Mouse (Mus musculus) left cerebral cortex, postnatal 10 days (tissue): ENCODE data around the gene Kcnmb1. TPM values are rescaled to one million over a fixed set of nuclear protein-coding genes. Genes with fewer than 3 reads are reported as not detected.

Experiments
- DNase-seq, 2 experiments: peaks; one replicate each; pipeline ENCODE4 v3.0.0; 2021 to 2022; ENCODE audit warnings: low spot score in 2 of 2, mixed read lengths in 1 of 2; ENCODE audit errors: extremely low spot score in 1 of 2
- intact Hi-C: fragments of 180-260 bp; cut with DNase I; formaldehyde crosslinking; loops from one replicate; pipeline ENCODE4 v1.15.1; 2025
- total RNA-seq, 2 experiments: library from RNA; stranded (reverse); gene quantifications; 2 replicates each; pipeline ENCODE4 v1.2.3; 2021

Kcnmb1 gene
- total RNA-seq, 2 experiments from 2014 or later, result 0.28 to 0.32 TPM

DNA sequence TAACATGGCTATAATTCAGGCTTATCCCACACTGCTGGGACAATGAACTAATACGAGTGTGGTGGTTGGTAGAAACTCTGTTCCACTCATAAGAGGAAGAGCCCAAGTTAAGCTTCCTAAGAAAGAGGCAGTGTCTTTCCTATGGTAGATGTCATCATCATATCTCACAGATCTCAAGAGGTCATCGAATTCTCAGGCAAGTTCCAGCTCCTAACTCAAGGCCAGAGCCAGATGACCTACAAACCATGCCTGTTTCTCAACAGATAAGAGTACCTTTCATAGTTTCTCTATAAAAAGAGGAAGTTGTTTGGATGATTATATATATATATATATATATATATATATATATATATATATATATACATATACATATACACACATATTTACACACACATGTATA, 23.7 kb downstream of the Kcnmb1 start:
- intact Hi-C loops, result no loop called here
- DNase-seq, result no peak

DNA sequence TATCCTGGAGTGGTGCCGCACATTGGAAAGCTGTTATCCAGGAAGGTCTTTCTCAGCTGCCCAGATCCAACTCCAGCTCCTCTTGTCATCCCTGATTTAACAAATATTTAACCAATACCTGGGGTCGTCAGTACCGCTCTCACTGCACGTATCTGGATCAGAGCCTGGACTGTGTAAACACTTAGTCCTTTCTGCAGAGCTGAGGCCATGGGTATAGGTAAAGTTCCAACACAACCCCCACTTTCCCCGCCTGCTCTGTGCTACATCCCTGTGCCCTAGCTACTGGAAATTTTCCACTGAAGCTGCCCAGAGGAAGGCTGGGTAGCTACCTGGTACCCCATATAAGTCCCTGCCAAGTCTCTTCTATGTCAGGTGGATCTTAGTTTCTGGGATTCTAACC, 27.2 kb downstream of the Kcnmb1 start:
- no peak for DNase-seq
- intact Hi-C loops, result no loop called here

DNA sequence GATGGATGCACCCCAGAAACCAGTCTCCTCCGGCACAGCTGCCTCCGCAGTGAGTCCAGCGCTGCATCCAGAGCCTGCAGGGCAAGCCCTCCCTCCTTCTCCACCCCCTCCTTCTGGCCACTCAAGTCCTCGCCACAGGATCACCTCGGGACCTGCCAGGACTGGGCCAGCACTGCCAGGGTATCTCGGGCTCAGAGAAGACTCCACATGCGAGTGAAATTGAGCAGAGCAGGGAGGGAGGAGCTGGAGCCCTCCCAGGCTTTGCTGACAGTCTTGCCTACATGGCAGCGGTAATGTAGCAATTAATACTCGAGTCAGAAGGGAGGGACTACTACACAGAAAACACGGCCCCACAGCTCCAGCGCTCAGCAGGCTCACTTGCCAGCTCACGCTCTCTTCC, 30.1 kb downstream of the Kcnmb1 start, which contains the start of gene Kcnip1:
Kcnip1 (minus strand) TSS at position 215 of the 400 bp plus-strand sequence.
- DNase-seq, result peak in 1 of 2 experiments; percentile 31
- intact Hi-C loops, result no loop called here

DNA sequence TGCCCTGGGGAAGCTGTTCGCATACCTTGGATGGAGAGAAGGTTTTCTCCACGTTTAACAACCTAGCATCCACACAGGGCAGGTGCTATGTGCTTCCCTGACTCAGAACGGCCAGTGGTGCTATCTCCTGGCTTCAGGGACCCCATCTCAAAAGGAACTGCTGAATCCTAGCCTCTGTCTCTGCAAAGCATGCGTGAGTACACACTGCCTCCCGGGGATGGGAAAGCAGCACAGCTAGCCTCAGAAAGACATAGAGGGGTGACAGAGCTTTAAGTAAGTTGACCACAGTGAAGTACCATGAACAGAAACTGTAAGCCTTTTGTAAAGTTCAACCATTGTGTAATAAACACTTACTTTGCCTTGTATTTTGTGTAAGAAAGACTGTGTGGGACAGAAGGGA, 30.7 kb downstream of the Kcnmb1 start:
- DNase-seq, result no peak
- intact Hi-C loops, result no loop called here

DNA sequence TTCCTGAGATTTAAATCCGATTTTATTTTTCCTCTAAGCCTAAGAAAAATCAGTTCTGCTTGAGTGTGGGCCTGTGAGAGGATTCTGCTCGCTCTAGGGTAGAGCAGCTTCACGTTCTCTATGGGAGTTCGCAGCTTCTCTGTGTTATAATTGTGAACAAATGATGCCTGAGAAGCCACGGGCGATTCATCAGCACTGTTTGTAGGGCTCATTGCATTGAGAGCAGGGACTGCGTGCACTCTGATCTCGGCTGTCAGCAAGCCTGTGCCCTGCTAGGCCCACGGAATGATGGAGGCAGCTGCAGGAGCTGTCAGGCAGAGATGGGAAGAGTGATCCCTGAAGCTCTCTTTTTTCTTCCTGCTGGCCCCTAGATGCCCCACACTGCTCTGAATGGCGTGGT, 35.4 kb downstream of the Kcnmb1 start:
- intact Hi-C loops, result no loop called here
- no peak for DNase-seq

DNA sequence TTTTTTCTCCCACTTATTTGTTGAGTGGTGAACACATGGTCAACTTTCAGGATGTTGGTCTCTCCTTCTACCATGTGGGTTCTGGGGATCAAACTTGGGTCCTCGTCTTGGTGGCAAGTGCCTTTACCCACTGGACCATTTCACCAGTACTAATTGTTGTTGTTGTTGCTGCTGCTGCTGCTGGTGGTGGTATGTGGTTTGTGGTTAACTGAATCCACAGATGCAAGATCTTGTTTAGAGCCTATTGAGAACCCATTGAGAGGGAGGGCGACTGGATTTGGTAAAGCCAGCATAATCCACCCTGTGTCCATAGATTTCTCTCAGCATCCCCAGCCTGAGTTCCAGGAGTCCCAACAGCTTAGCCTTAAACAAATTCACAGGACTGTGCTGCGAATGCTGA, 37.6 kb downstream of the Kcnmb1 start:
- intact Hi-C loops, result loop anchor here (5.0 kb wide), 1 partner anchor 72 kb away; no protein-coding TSS in a partner anchor

DNA sequence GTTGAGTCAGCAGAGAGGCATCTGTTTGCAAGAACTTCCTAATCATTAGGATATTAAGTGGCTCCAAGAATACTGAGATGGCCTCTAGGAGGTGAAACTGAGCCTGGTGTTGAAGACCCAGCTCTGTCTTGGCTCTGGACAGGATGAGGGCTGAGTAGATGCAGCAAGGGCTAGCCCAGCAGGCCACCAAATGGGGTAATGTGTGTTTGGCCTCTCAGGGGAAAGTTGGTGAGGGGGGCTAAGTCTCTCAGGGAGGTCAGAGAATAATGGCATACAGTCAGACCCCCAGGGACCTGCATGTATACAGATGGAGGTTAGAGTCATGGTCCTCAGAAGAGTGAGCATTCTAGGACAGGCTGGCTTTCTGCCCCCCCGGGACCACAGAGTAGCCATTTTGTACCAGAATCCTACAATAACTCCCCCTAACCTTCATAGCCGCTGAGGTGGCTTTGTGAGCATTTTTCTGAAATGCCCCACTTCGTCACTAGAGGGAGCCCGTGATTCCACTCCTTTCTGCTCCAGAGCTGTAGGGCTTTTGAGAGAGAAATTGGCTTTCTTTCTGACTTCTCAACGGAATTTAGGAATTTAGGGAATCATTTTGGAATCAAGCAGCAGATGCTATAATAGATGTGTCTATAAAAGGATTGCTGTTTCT, 39.3 kb downstream of the Kcnmb1 start:
- peak; percentile 16 to 44 for DNase-seq
- intact Hi-C loops, result loop anchor here (5.0 kb wide), 1 partner anchor 70 kb away; no protein-coding TSS in a partner anchor

More for the DNA sequence above, 37.6 kb downstream of the Kcnmb1 start:
- DNase-seq, result no peak

DNA sequence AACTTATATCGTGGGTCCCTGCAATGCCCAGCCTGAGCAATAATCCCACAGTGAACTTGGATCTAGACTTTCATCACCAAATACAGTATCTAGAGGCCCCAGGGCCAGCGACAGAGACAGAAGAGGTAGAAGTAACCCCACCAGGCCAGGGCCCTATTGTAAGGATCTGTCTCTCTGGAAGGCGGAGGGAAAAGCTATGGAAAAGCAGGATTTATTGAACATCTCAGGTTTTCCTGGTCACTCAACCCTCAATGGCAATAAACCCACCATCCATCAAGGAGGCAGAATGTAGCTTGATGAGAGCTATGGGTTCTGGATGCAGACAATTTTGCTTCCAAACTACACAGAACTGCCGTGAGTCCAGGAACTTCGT, 39.8 kb downstream of the Kcnmb1 start:
- no peak for DNase-seq
- intact Hi-C loops, result loop anchor here (5.0 kb wide), 1 partner anchor 70 kb away; no protein-coding TSS in a partner anchor

DNA sequence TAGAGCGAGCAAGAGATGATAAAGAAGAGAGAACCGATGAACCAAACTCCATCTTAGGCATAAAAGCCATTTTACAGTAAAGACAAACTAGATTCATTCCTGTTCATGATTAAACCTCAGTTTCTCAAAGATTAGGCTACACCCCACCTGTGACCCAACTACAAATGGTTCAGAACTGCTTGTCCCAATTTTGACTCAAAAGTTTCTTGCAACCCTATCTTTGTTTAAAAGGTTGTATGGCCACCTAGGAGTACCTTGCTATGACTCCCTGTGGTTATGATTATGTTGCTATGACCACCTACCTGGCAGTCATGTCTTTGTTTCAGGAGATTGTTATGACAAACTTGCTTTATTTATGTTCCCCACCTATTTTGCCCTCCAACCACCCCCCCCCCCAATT, 44.8 kb downstream of the Kcnmb1 start:
- intact Hi-C loops, result loop anchor here (5.0 kb wide), 1 partner anchor 280 kb away; no protein-coding TSS in a partner anchor
- no peak for DNase-seq

DNA sequence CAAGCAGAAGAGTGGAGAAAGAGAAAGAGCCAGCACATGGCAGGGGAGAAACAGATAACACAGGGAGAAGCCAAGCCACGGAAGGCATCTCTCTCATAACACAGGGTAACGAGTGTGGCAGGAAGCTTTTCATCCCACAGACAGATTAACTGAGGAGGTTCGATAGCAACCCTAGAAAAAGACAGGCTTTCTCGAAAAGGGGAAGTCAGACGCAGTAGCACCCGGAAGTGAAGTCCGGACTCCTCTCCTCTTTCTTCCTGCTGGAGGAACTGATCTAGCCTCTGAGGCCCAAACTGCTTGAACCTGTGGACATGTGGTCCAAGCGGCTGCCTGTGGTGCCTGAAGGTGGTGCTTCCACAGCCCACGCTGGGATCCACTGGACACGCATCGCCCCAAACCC, 45.4 kb downstream of the Kcnmb1 start:
- no peak for DNase-seq
- intact Hi-C loops, result loop anchor here (5.0 kb wide), 1 partner anchor 281 kb away; no protein-coding TSS in a partner anchor

DNA sequence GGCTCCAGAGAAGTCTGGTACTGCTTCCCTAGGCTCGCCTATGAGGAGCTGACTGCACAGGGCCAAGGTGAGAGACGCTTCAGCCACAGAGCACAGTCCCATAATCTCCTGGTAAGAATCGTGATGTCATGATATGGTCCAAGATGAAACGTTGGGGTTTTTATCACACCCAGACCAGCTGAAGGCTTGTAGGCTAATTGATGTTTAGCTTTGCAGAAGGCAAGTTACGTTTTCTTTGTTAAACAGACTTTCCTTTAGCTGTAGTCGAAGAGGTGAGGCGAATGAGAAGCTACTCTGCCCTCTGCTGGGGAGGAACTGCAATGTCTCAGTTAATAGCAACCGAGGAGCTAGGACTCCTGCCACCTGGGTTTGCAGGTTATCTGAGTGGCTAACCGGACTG, 45.9 kb downstream of the Kcnmb1 start:
- peak; percentile 49 to 62 for DNase-seq
- intact Hi-C loops, result loop anchor here (5.0 kb wide), 1 partner anchor 281 kb away; no protein-coding TSS in a partner anchor

DNA sequence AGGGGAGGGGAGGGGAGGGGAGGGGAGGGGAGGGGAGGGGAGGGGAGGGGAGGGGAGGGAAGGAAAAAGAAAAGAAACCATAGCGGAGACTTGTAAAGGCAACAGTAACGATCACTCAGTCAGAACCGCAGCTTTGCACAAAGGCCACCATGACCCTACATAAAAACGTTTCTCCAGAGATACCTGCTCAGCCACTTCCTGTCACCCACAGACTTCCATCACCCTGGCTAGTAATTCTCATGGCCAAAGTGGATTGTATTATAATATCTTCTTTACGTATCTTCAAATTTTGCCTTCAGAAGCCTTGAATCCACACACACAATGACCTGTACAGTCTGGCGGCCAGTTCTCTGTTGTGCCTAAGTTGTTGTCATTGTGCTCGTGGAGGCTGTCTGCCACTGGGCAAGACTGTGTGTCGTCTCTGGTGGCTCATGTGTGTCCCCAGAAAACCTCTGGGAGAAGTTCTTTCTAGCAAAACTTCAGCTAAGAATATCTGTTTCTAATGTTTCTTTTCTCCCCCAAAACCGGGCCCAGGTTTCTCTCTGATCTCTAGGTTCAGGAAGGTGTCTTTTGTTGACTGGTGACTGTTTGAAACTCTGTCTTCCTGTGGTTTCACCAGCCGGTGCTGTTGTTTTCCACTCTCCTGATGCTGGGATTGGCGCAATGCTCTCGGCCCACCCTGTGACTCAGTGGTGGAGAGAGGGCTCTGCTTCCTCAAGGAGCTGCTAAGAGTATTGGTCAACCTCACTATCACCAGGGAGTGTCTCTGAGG, 46.7 kb downstream of the Kcnmb1 start:
- DNase-seq, result peak in 1 of 2 experiments; percentile 40
- intact Hi-C loops, result loop anchor here (5.0 kb wide), 1 partner anchor 282 kb away; no protein-coding TSS in a partner anchor

DNA sequence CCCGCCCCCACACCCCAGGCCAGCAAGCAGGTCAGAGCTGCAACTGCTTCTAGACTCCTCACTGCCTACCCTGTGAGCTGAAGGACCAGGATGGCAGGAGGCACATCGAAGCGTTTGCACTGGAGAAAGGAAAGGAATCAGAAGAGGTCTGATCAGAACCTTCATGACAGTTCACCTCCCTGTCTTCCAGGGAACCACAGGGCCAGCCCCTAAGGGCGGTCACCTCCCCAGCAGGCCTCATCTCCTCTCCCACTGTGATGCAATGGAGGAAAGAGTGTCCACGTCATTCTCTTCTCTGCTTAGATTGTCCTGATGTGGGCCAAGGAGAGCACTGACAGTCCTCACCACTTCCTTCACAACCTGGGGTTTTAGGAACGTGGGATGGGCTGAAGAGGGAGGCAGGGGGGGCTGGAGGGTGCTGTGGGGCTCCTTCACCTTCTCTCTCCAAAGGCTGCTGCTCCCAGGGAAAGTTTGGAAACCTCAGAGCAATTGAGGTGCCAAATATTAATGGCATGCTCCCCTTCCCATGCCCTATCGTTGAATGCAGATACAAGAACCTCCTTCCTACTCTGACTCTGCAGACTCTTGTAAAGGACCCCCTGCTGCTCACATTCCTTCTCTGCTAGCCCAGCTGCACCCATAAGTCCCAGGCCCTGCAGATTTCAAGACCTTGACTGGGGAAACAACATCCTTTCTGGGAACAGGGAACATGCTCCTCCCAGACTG, 47.5 kb downstream of the Kcnmb1 start:
- intact Hi-C loops, result no loop called here
- DNase-seq, result peak in 1 of 2 experiments; percentile 43

DNA sequence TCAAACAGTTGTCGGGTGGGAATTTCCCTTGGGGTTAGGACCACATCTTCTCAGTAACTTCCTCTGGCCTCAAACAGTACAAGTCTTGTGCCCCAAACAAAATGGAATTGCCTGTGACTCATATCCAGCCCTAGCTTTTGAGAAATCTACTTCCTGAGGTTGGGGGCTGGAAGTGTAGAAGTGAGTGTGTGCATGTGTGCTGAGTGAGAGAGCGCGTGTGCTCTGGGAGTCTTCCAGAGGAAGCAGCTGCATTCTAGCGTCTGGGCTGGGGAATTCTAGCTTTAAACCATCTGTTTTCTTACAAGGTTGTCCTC, 48.0 kb downstream of the Kcnmb1 start:
- DNase-seq, result peak in 1 of 2 experiments; percentile 37

DNA sequence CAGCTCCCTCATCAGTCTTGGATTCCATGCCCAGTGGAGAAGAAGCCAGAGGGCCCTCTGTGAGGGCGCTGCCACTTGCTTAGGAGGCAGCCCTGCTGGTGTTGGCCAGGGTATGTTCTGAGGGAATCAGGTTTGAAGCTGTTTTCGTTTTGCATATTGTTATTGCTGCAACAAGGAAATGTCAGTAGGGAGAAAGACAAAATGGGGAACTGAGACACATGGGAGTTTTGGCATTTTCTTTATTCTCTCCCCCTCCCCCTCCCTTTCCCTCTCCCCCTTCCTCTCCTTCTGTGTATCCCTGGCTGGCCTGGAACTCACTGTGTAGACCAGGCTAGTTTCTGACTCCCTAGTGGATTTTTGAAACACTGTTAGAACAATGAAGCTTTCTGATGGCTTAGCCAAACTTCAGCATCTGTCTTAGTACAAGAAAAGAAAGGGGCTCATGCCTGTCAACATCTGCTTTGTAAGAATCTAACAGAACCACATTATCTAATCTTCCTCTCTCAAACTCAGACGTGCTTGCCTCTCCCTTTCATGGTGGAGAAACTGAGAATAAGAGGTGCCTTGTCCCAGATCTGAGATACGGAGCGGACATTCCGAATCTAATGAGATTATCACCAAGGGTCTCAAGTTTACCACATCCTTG, 49.3 kb downstream of the Kcnmb1 start:
- no peak for DNase-seq
- intact Hi-C loops, result no loop called here

More for the DNA sequence above, 48.0 kb downstream of the Kcnmb1 start:
- intact Hi-C loops, result no loop called here
